Mouse (Mus musculus): ENCODE data around the gene Klk1b11. TPM values are rescaled to one million over a fixed set of nuclear protein-coding genes. Genes with fewer than 3 reads are reported as not detected.
"Not testable (repeated sequence)": the region's sequence is repeated elsewhere in the genome, so short reads cannot be mapped to it uniquely, and the experiment has no call there.

Klk1b11 gene
- not detected for total RNA-seq (2021)
- long read RNA-seq, experiment 1, result 0 reads
- long read RNA-seq, experiment 2, result 0 reads

- not testable (repeated sequence) for DNase-seq (ENCODE audit: low spot score in 2 of 2); H3K4me3 ChIP-seq; H3K27ac ChIP-seq
These were observed at the start of gene Klk1b11 for GRCm38 (mm10) chr7:43995577-43995976. TSS of gene Klk1b11 (plus strand) at chr7:43995877.

GRCm38 (mm10) chr7:43950364-43950763, 45.3 kb upstream of the Klk1b11 start, which contains the start of gene Klk1b8:
TSS of gene Klk1b8 (plus strand) at chr7:43950664.
- Histone ChIP-seq H3K27ac (no peak within 1 kb of the TSS), H3K4me3 (no peak within 1 kb of the TSS)
- TF ChIP-seq CTCF (conservative IDR thresholded peaks at IDR 0.05), result no peak
- no peak for DNase-seq (ENCODE audit: low spot score in 2 of 2)

GRCm38 (mm10) chr7:43952703-43953102, 43.0 kb upstream of the Klk1b11 start:
- Histone ChIP-seq H3K27ac (no peak overlapping the region), H3K4me3 (no peak overlapping the region)
- peak; percentile 21 to 31 for DNase-seq (ENCODE audit: low spot score in 2 of 2)
- TF ChIP-seq CTCF (conservative IDR thresholded peaks at IDR 0.05), result no peak

GRCm38 (mm10) chr7:43966451-43966850, 29.2 kb upstream of the Klk1b11 start, which contains the start of gene Klk1b1:
TSS of gene Klk1b1 (plus strand) at chr7:43966751.
- TF ChIP-seq CTCF (conservative IDR thresholded peaks at IDR 0.05), result no peak
- DNase-seq (ENCODE audit: low spot score in 2 of 2), result no peak
- H3K27ac ChIP-seq, result no peak within 1 kb of the TSS
- no peak within 1 kb of the TSS for H3K4me3 ChIP-seq

- Histone ChIP-seq H3K4me3 (no peak overlapping the region), H3K27ac (no peak overlapping the region)
- TF ChIP-seq CTCF (conservative IDR thresholded peaks at IDR 0.05), result no peak
- DNase-seq (ENCODE audit: low spot score in 2 of 2), result no peak
These were observed 28.6 kb upstream of the Klk1b11 start for GRCm38 (mm10) chr7:43967058-43967457.

- DNase-seq (ENCODE audit: low spot score in 2 of 2), result no peak
- TF ChIP-seq CTCF (conservative IDR thresholded peaks at IDR 0.05), result no peak
- Histone ChIP-seq H3K4me3 (no peak overlapping the region), H3K27ac (no peak overlapping the region)
These were observed 28.1 kb upstream of the Klk1b11 start for GRCm38 (mm10) chr7:43967612-43968011.

- H3K27ac ChIP-seq; DNase-seq (ENCODE audit: low spot score in 2 of 2); H3K4me3 ChIP-seq: not testable (repeated sequence)
These were observed 19.9 kb upstream of the Klk1b11 start, which contains the start of gene Klk1b9 for GRCm38 (mm10) chr7:43975761-43976160. TSS of gene Klk1b9 (plus strand) at chr7:43976061.

- no peak overlapping the region for H3K27ac ChIP-seq
- DNase-seq (ENCODE audit: low spot score in 2 of 2), result no peak
- TF ChIP-seq CTCF (conservative IDR thresholded peaks at IDR 0.05), result no peak
- H3K4me3 ChIP-seq, result no peak overlapping the region
These were observed 10.0 kb upstream of the Klk1b11 start for GRCm38 (mm10) chr7:43985657-43986056.

GRCm38 (mm10) chr7:43994821-43995220, 856 bp upstream of the Klk1b11 start:
- not testable (repeated sequence) for DNase-seq (ENCODE audit: low spot score in 2 of 2); H3K27ac ChIP-seq; H3K4me3 ChIP-seq

GRCm38 (mm10) chr7:44004847-44005246, 9.2 kb downstream of the Klk1b11 start:
- Histone ChIP-seq H3K27ac (no peak overlapping the region), H3K4me3 (no peak overlapping the region)
- no peak for TF ChIP-seq CTCF (conservative IDR thresholded peaks at IDR 0.05)
- no peak for DNase-seq (ENCODE audit: low spot score in 2 of 2)

GRCm38 (mm10) chr7:44011868-44012267, 16.2 kb downstream of the Klk1b11 start, which contains the start of gene Klk1b26:
TSS of gene Klk1b26 (plus strand) at chr7:44012168.
- H3K27ac ChIP-seq; DNase-seq (ENCODE audit: low spot score in 2 of 2); H3K4me3 ChIP-seq: not testable (repeated sequence)

GRCm38 (mm10) chr7:44014666-44015065, 19.0 kb downstream of the Klk1b11 start:
- DNase-seq (ENCODE audit: low spot score in 2 of 2); H3K27ac ChIP-seq; H3K4me3 ChIP-seq: not testable (repeated sequence)

- no peak for DNase-seq (ENCODE audit: low spot score in 2 of 2)
- Histone ChIP-seq H3K27ac (no peak overlapping the region), H3K4me3 (no peak overlapping the region)
- TF ChIP-seq CTCF (conservative IDR thresholded peaks at IDR 0.05), result no peak
These were observed 19.4 kb downstream of the Klk1b11 start for GRCm38 (mm10) chr7:44015071-44015470.

Other genes starting within 250 kb of the Klk1b11 start
- gene Klk12, start 227.0 kb upstream of the Klk1b11 start, total RNA-seq (2021), result not detected
- gene Klk11, start 221.3 kb upstream of the Klk1b11 start, total RNA-seq (2021), result not detected
- gene Klk10, start 214.8 kb upstream of the Klk1b11 start, total RNA-seq (2021), result 1 to 10 TPM; 1.5 to 1.7 TPM
- gene Klk9, start 204.0 kb upstream of the Klk1b11 start, total RNA-seq (2021), result not detected
- 10 to 100 TPM; 25.2 to 27.6 TPM for gene Klk8, start 198.3 kb upstream of the Klk1b11 start, total RNA-seq (2021)
- gene Klk7, start 184.6 kb upstream of the Klk1b11 start, total RNA-seq (2021), result under 1 TPM; 0.25 to 0.26 TPM
- gene Klk6, start 171.4 kb upstream of the Klk1b11 start, total RNA-seq (2021), result under 1 TPM in 1 of 2 experiments, not detected in 1; 0.87 TPM
- not detected for gene Klk5, start 153.9 kb upstream of the Klk1b11 start, total RNA-seq (2021)
- not detected for gene Klk4, start 114.7 kb upstream of the Klk1b11 start, total RNA-seq (2021)
- not detected for gene Klk15, start 62.1 kb upstream of the Klk1b11 start, total RNA-seq (2021)
- gene Klk1b8, start 45.2 kb upstream of the Klk1b11 start, total RNA-seq (2021), result not detected
- not detected for gene Klk1b1, start 29.1 kb upstream of the Klk1b11 start, total RNA-seq (2021)
- gene Klk1b9, start 19.8 kb upstream of the Klk1b11 start, total RNA-seq (2021), result not detected
- gene Klk1b26, start 16.3 kb downstream of the Klk1b11 start, total RNA-seq (2021), result not detected
- not detected for gene Klk1b27, start 56.4 kb downstream of the Klk1b11 start, total RNA-seq (2021)
- gene Klk1b21, start 106.5 kb downstream of the Klk1b11 start, total RNA-seq (2021), result not detected
- not detected for gene Klk1b22, start 116.8 kb downstream of the Klk1b11 start, total RNA-seq (2021)
- not detected for gene Klk1b16, start 140.9 kb downstream of the Klk1b11 start, total RNA-seq (2021)
- gene Klk1b24, start 192.4 kb downstream of the Klk1b11 start, total RNA-seq (2021), result not detected
- gene Klk1b3, start 202.3 kb downstream of the Klk1b11 start, total RNA-seq (2021), result not detected
- gene Klk1b4, start 211.6 kb downstream of the Klk1b11 start, total RNA-seq (2021), result not detected
- not detected for gene Klk1b5, start 220.1 kb downstream of the Klk1b11 start, total RNA-seq (2021)
- not detected for gene Klk1, start 229.5 kb downstream of the Klk1b11 start, total RNA-seq (2021)
- not detected for gene Gm36864, start 240.3 kb downstream of the Klk1b11 start, total RNA-seq (2021)